Mouse (Mus musculus) embryonic fibroblast, embryonic 13.5 days (primary cell): Measurements from ENCODE around the gene Trim17.

ENCODE experiments used
- CTCF ChIP-seq: IDR thresholded peaks from 2 replicates; pipeline ENCODE4 v1.5.1; 2011; ENCODE audit warnings: mild to moderate bottlenecking, control low read depth, low read length, moderate library complexity, borderline replicate concordance; ENCODE audit not compliant: insufficient read depth
- POLR2A ChIP-seq: IDR thresholded peaks from 2 replicates; pipeline ENCODE4 v1.6.1; 2011; ENCODE audit warnings: low read depth, mild to moderate bottlenecking, control low read depth, low read length, moderate library complexity

DNA sequence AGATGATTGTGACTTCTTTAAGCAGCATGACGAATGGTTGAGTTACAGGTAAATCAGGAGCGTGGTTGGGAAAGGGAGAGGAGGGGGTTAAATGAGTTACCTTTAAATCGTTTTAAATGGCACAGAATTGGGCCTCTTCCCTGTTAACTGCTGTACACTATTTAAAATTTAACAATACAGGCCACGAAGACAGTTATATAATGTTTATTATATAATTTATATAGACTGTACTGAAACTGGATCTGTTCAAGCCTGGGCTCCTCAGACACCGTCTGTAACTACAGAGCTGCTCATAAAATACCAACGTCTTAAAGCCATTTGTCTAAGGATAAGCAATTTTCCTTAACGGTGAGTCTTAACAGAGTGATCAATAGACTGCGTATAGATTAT lies 1.4 kb downstream of the Trim17 start:
- TF ChIP-seq CTCF = no peak
- no peak; the same call in 1 of the 2 replicates for TF ChIP-seq POLR2A
